Mouse (Mus musculus): ENCODE results near the gene Olfr222. TPM values are rescaled to one million over a fixed set of nuclear protein-coding genes. Genes with fewer than 3 reads are reported as not detected.

The Olfr222 gene
- polyA plus RNA-seq, 1 experiment, result 0.15 TPM

DNA sequence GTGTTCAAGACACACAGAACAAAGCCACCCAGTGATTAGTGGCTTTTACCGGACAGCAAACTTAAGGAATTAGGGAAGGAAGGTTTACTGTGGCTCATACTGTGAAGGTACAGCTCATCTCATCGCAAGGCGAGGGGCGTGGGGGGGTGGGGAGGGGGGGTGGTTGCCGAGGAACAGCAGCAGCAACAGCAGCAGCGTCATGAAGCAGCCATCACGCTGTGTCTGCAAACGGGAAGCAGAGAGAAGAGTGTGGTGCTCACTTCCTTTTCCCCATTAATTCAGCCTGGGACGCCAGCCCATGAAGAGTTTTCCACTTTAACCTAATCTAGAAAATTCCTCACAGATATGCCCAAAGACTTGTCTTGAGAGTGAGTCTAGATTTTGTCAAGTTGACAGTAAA is 13.2 kb downstream of the Olfr222 start:
- Histone ChIP-seq H3K27ac (ENCODE audit: control insufficient read depth, insufficient read depth, low read depth, low read length) (no peak overlapping the region), H3K36me3 (ENCODE audit: control insufficient read depth, insufficient read depth, low read length) (no peaks in the 10 kb centered on the region), H3K27me3 (ENCODE audit: control insufficient read depth, insufficient read depth, low read length) (no peaks in the 10 kb centered on the region), H3K4me1 (ENCODE audit: control insufficient read depth, insufficient read depth, low read length) (no peaks in the 10 kb centered on the region; the same call in 1 of the 2 replicates), H3K4me3 (ENCODE audit: control insufficient read depth, low read depth, low read length) (no peak overlapping the region)
- no peak for TF ChIP-seq POLR2A (IDR thresholded peaks at IDR 0.05; ENCODE audit: control insufficient read depth, low read depth, low read length)

DNA sequence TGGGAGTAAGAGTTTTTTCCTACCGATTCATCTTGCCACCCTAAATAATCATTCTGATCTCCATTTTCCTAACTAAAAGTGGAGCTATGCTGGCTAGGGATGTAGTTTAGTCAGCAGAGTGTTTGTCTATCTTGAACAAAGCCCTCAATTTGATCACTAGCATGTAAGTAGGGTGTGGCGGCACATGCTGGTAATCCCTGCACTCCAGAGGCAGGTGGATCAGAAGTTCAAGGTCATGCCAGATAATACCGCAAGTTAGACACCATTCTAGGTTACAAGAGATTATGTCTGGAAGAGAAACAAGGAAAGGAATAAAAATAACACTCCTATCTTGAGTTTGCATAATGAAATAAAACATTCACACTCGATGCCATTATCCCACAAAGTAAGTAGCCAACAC is 13.7 kb downstream of the Olfr222 start:
- H3K27ac ChIP-seq (ENCODE audit: control insufficient read depth, insufficient read depth, low read depth, low read length), result no peak overlapping the region
- no peaks in the 10 kb centered on the region for H3K36me3 ChIP-seq (ENCODE audit: control insufficient read depth, insufficient read depth, low read length)
- no peak overlapping the region for H3K4me3 ChIP-seq (ENCODE audit: control insufficient read depth, low read depth, low read length)
- no peaks in the 10 kb centered on the region; the same call in 1 of the 2 replicates for H3K4me1 ChIP-seq (ENCODE audit: control insufficient read depth, insufficient read depth, low read length)
- TF ChIP-seq POLR2A (IDR thresholded peaks at IDR 0.05; ENCODE audit: control insufficient read depth, low read depth, low read length) (no peak), CTCF (IDR thresholded peaks at IDR 0.05; ENCODE audit: control insufficient read depth, insufficient read depth, insufficient replicate concordance, low read depth, low read length) (no peak)
- H3K27me3 ChIP-seq (ENCODE audit: control insufficient read depth, insufficient read depth, low read length), result no peaks in the 10 kb centered on the region

GRCm38 (mm10) chr11:59560906-59561305 is 15.1 kb downstream of the Olfr222 start:
- no peak overlapping the region for H3K27ac ChIP-seq (ENCODE audit: control insufficient read depth, insufficient read depth, low read depth, low read length)
- no peak overlapping the region for H3K4me3 ChIP-seq (ENCODE audit: control insufficient read depth, low read depth, low read length)
- TF ChIP-seq CTCF (IDR thresholded peaks at IDR 0.05; ENCODE audit: control insufficient read depth, insufficient read depth, insufficient replicate concordance, low read depth, low read length) (no peak), POLR2A (IDR thresholded peaks at IDR 0.05; ENCODE audit: control insufficient read depth, low read depth, low read length) (no peak)
- H3K4me1 ChIP-seq (ENCODE audit: control insufficient read depth, insufficient read depth, low read length), result no peaks in the 10 kb centered on the region; the same call in 1 of the 2 replicates
- no peaks in the 10 kb centered on the region for H3K27me3 ChIP-seq (ENCODE audit: control insufficient read depth, insufficient read depth, low read length)
- no peaks in the 10 kb centered on the region for H3K36me3 ChIP-seq (ENCODE audit: control insufficient read depth, insufficient read depth, low read length)

GRCm38 (mm10) chr11:59554535-59554934 is 21.5 kb downstream of the Olfr222 start:
- Histone ChIP-seq H3K4me1 (ENCODE audit: control insufficient read depth, insufficient read depth, low read length) (no peaks in the 10 kb centered on the region), H3K4me3 (ENCODE audit: control insufficient read depth, low read depth, low read length) (no peak overlapping the region), H3K27me3 (ENCODE audit: control insufficient read depth, insufficient read depth, low read length) (no peaks in the 10 kb centered on the region), H3K27ac (ENCODE audit: control insufficient read depth, insufficient read depth, low read depth, low read length) (no peak overlapping the region), H3K36me3 (ENCODE audit: control insufficient read depth, insufficient read depth, low read length) (no peaks in the 10 kb centered on the region)
- TF ChIP-seq POLR2A (IDR thresholded peaks at IDR 0.05; ENCODE audit: control insufficient read depth, low read depth, low read length), result no peak
- TF ChIP-seq CTCF (IDR thresholded peaks at IDR 0.05; ENCODE audit: control insufficient read depth, insufficient read depth, insufficient replicate concordance, low read depth, low read length), result no peak

- Histone ChIP-seq H3K27ac (ENCODE audit: control insufficient read depth, insufficient read depth, low read depth, low read length) (no peak overlapping the region), H3K27me3 (ENCODE audit: control insufficient read depth, insufficient read depth, low read length) (no peaks in the 10 kb centered on the region), H3K4me1 (ENCODE audit: control insufficient read depth, insufficient read depth, low read length) (no peaks in the 10 kb centered on the region), H3K4me3 (ENCODE audit: control insufficient read depth, low read depth, low read length) (no peak overlapping the region), H3K36me3 (ENCODE audit: control insufficient read depth, insufficient read depth, low read length) (no peaks in the 10 kb centered on the region)
- no peak for TF ChIP-seq POLR2A (IDR thresholded peaks at IDR 0.05; ENCODE audit: control insufficient read depth, low read depth, low read length)
- no peak for TF ChIP-seq CTCF (IDR thresholded peaks at IDR 0.05; ENCODE audit: control insufficient read depth, insufficient read depth, insufficient replicate concordance, low read depth, low read length)
These were observed 21.9 kb downstream of the Olfr222 start for GRCm38 (mm10) chr11:59554127-59554526.

- Histone ChIP-seq H3K27me3 (ENCODE audit: control insufficient read depth, insufficient read depth, low read length) (no peaks in the 10 kb centered on the region), H3K4me3 (ENCODE audit: control insufficient read depth, low read depth, low read length) (no peak overlapping the region), H3K36me3 (ENCODE audit: control insufficient read depth, insufficient read depth, low read length) (no peaks in the 10 kb centered on the region), H3K4me1 (ENCODE audit: control insufficient read depth, insufficient read depth, low read length) (no peaks in the 10 kb centered on the region; the same call in 1 of the 2 replicates), H3K27ac (ENCODE audit: control insufficient read depth, insufficient read depth, low read depth, low read length) (no peak overlapping the region)
- TF ChIP-seq POLR2A (IDR thresholded peaks at IDR 0.05; ENCODE audit: control insufficient read depth, low read depth, low read length) (no peak), CTCF (IDR thresholded peaks at IDR 0.05; ENCODE audit: control insufficient read depth, insufficient read depth, insufficient replicate concordance, low read depth, low read length) (no peak)
These were observed 32.0 kb downstream of the Olfr222 start for GRCm38 (mm10) chr11:59544005-59544404.

GRCm38 (mm10) chr11:59543376-59543775 is 32.7 kb downstream of the Olfr222 start:
- no peak for TF ChIP-seq POLR2A (IDR thresholded peaks at IDR 0.05; ENCODE audit: control insufficient read depth, low read depth, low read length)
- TF ChIP-seq CTCF (IDR thresholded peaks at IDR 0.05; ENCODE audit: control insufficient read depth, insufficient read depth, insufficient replicate concordance, low read depth, low read length), result no peak
- Histone ChIP-seq H3K27ac (ENCODE audit: control insufficient read depth, insufficient read depth, low read depth, low read length) (no peak overlapping the region), H3K4me1 (ENCODE audit: control insufficient read depth, insufficient read depth, low read length) (peaks cover 3% of the 10 kb centered on the region), H3K36me3 (ENCODE audit: control insufficient read depth, insufficient read depth, low read length) (no peaks in the 10 kb centered on the region), H3K27me3 (ENCODE audit: control insufficient read depth, insufficient read depth, low read length) (no peaks in the 10 kb centered on the region), H3K4me3 (ENCODE audit: control insufficient read depth, low read depth, low read length) (no peak overlapping the region)

DNA sequence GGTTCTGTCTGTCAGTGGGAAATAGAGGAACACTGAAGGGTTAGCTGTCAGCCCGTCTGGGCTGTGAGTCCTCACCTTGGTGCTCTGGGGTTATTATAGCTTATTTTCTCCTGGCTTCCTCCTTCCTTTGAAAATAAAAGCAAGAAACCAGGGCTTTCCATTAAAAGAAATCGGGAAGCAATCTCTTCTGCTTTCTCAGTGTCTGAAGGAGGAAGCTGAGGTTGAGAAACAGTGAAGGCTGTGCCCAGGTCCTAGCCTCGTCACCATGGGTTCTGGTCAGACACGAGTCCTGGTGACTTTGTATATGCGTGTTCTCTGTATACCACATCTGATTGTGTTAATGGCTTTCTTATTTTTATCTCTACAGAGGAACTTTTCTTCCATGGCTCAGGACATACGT is 33.6 kb downstream of the Olfr222 start:
- H3K27ac ChIP-seq (ENCODE audit: control insufficient read depth, insufficient read depth, low read depth, low read length), result no peak overlapping the region
- TF ChIP-seq POLR2A (IDR thresholded peaks at IDR 0.05; ENCODE audit: control insufficient read depth, low read depth, low read length), result no peak
- TF ChIP-seq CTCF (IDR thresholded peaks at IDR 0.05; ENCODE audit: control insufficient read depth, insufficient read depth, insufficient replicate concordance, low read depth, low read length), result no peak
- H3K4me1 ChIP-seq (ENCODE audit: control insufficient read depth, insufficient read depth, low read length), result peaks cover 8% of the 10 kb centered on the region
- no peak overlapping the region for H3K4me3 ChIP-seq (ENCODE audit: control insufficient read depth, low read depth, low read length)
- no peaks in the 10 kb centered on the region for H3K27me3 ChIP-seq (ENCODE audit: control insufficient read depth, insufficient read depth, low read length)
- H3K36me3 ChIP-seq (ENCODE audit: control insufficient read depth, insufficient read depth, low read length), result no peaks in the 10 kb centered on the region
